Mouse (Mus musculus) ES-E14 (cell line): ENCODE results near the gene Cfap299. TPM values are rescaled to one million over a fixed set of nuclear protein-coding genes. Genes with fewer than 3 reads are reported as not detected.

Experiments used
- DNase-seq: peaks from one replicate; pipeline ENCODE4 v3.0.0-alpha.2; 2013; ENCODE audit warnings: low read depth, low spot score
- H3K27ac ChIP-seq: 2 replicates; pipeline ENCODE4 v1.5.1; 2012; ENCODE audit warnings: low read depth, mild to moderate bottlenecking, low read length, moderate library complexity, mixed read lengths; ENCODE audit not compliant: poor library complexity, insufficient read depth, severe bottlenecking
- H3K36me3 ChIP-seq: 2 replicates; pipeline ENCODE4 v1.6.1; 2012; ENCODE audit warnings: mild to moderate bottlenecking, low read length, moderate library complexity, mixed read lengths; ENCODE audit not compliant: control insufficient read depth, poor library complexity, insufficient read depth, severe bottlenecking
- H3K4me1 ChIP-seq, 2 experiments: fragments of 150-350 bp in 1 of 2; sonication (generic) in 1 of 2; 2 replicates each; pipeline ENCODE4 v1.6.1; 2012; ENCODE audit warnings: low read length in 2 of 2, mild to moderate bottlenecking in 1 of 2, mixed read lengths in 1 of 2; ENCODE audit not compliant: control insufficient read depth in 2 of 2, insufficient read depth in 2 of 2, poor library complexity in 1 of 2
- H3K4me3 ChIP-seq, 2 experiments: fragments of 150-350 bp in 1 of 2; sonication (generic) in 1 of 2; 2 replicates each; pipeline ENCODE4 v1.5.1; 2012; ENCODE audit warnings: low read length in 2 of 2, low read depth in 1 of 2, mild to moderate bottlenecking in 1 of 2, mixed read lengths in 1 of 2; ENCODE audit not compliant: insufficient read depth in 1 of 2, poor library complexity in 1 of 2, severe bottlenecking in 1 of 2
- H3K9ac ChIP-seq: 2 replicates; pipeline ENCODE4 v1.6.1; 2012; ENCODE audit warnings: low read depth, mild to moderate bottlenecking, low read length, mixed read lengths; ENCODE audit not compliant: poor library complexity, insufficient read depth, severe bottlenecking
- H3K9me3 ChIP-seq: fragments of 150-350 bp; sonication (generic); 2 replicates; pipeline ENCODE4 v1.6.1; 2012; ENCODE audit warnings: low read depth, mild to moderate bottlenecking, low read length; ENCODE audit not compliant: control insufficient read depth, insufficient read depth
- CHD2 ChIP-seq: IDR thresholded peaks from 2 replicates; pipeline ENCODE4 v1.6.1; 2014; ENCODE audit warnings: mild to moderate bottlenecking, low read depth, low read length, inconsistent platforms
- HCFC1 ChIP-seq: IDR thresholded peaks from 2 replicates; pipeline ENCODE4 v1.6.1; 2012; ENCODE audit warnings: low read length, inconsistent platforms, borderline replicate concordance; ENCODE audit not compliant: insufficient read depth
- MAFK ChIP-seq: IDR thresholded peaks from 2 replicates; pipeline ENCODE4 v1.6.1; 2014; ENCODE audit warnings: mild to moderate bottlenecking, low read depth, low read length, inconsistent platforms; ENCODE audit not compliant: insufficient read depth
- ZC3H11A ChIP-seq: IDR thresholded peaks from 2 replicates; pipeline ENCODE4 v1.6.1; 2012; ENCODE audit warnings: low read depth, mild to moderate bottlenecking, inconsistent platforms, low read length, borderline replicate concordance
- ZNF384 ChIP-seq: IDR thresholded peaks from 2 replicates; pipeline ENCODE4 v1.6.1; 2012; ENCODE audit warnings: low read depth, low read length, inconsistent platforms
- in situ Hi-C, 2 experiments: fragments of 600-800 bp; cut with MboI; formaldehyde crosslinking; loops; one replicate each; pipeline ENCODE4 v1.15.1; 2025; ENCODE audit warnings: low sequenced_read_pairs in 2 of 2, inconsistent platforms in 1 of 2; ENCODE audit not compliant: unreplicated experiment in 2 of 2
- total RNA-seq: library from RNA; depleted of rRNA; stranded (reverse); fragments of 300-350 nt; gene quantifications from 2 replicates; pipeline ENCODE4 v1.2.3, GENCODE M21; 2012

Gene Cfap299
- total RNA-seq, 1 experiment, result not detected

DNA sequence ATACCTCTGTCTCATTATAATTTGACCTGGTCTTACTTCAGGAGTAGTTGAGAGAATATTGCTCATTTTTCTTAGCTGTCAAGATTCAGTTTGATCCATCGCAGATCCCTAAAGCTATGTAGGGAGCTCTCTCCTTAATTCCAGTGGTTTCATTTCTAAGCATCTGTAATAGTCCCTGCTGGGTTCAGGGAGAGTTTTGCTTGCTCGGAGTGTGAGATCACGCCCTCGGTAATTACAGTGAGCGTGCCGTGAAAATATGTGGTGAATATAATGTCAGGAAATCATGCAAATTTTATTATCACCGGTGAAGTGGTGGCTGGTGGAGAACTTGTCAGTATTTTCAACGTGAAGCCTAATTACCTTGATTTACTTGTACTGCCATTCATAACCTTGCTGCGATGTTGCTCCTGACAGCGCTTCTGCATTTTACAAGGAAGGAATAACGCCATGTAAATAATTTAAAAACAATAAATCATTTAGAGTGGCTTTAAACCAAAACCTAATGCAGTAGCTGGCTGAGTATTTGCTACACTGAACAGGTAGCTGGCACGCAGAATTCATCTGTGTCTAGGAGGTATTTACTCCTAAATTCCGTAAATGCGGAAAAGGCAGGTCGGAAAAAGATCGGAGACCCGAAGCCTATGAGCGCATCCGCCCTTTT lies 36.6 kb upstream of the Cfap299 start:
- no peak overlapping the region for H3K27ac ChIP-seq
- DNase-seq, result no peak
- no peak overlapping the region for H3K9ac ChIP-seq
- in situ Hi-C loops, result no loop called here
- peak overlapping the region in 1 of 2 experiments; percentile 38; a peak in 2 of 4 replicates for H3K4me3 ChIP-seq
- H3K36me3 ChIP-seq, result no peaks in the 10 kb centered on the region
- H3K4me1 ChIP-seq, result peaks cover 0 to 2% of the 10 kb centered on the region in 2 experiments; a peak in 1 of 4 replicates
- no peaks in the 10 kb centered on the region for H3K9me3 ChIP-seq
- TF ChIP-seq MAFK (no peak), CHD2 (no peak), ZNF384 (no peak), HCFC1 (no peak), ZC3H11A (no peak)

DNA sequence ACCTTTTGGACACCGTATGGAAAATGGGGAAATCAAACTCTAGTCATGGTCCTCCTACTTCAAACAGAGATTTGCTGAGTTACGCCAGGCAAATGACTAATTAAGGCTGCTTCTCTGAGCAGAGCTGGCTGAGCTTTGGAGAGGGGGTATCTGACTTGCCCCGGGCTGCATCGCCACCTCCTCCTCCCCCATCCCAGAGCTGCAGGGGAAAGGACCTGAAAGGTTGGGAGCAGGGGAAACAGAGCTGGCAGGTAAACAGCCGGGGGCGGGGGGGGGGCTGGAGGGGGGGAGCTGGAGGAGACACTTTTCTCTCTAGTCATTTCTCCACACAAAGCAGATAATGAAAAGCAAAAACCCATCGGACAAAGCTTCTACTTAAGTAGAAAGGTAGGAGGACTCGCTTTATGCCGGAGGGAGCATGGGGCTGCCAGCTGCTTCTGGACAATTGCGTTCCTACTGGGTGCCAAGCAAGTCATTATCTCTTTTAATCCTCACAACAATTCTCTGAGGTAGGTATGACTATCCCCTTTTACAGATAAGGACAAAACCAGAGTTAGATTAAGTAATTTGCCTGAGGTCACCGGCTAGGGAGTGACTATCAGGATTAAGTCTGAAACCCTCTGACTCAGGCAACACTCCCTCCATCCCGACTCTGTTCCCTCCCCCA lies 35.9 kb upstream of the Cfap299 start:
- in situ Hi-C loops, result no loop called here
- DNase-seq, result no peak
- H3K9ac ChIP-seq, result no peak overlapping the region
- no peaks in the 10 kb centered on the region for H3K36me3 ChIP-seq
- no peaks in the 10 kb centered on the region for H3K9me3 ChIP-seq
- peak overlapping the region in 1 of 2 experiments; percentile 38; a peak in 3 of 4 replicates for H3K4me3 ChIP-seq
- TF ChIP-seq ZNF384, result no peak
- TF ChIP-seq HCFC1, result no peak
- TF ChIP-seq MAFK, result no peak
- no peak for TF ChIP-seq ZC3H11A
- no peak for TF ChIP-seq CHD2
- no peak overlapping the region for H3K27ac ChIP-seq
- H3K4me1 ChIP-seq, result peaks cover 0 to 2% of the 10 kb centered on the region in 2 experiments; a peak in 1 of 4 replicates

DNA sequence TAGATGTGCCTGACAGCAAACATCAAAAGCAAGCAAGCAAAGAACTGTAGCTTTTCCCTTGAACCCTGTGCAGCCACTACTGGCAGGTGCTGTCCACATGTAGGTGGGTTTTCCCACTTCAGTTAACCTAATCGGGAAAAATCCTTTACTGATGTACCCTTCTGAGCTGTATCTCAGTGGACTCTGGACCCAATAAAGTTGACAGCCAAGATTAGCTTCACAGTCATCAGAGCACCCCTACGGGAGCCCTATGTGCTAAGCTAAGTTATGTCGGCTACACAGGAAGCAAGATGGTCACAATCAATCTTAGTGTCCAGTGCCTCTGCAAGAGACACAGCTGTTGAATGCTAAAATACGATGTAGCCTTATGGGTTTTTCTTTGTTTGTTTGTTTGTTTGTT lies 29.0 kb upstream of the Cfap299 start:
- Histone ChIP-seq H3K9me3 (no peaks in the 10 kb centered on the region), H3K36me3 (no peaks in the 10 kb centered on the region), H3K4me1 (peaks cover 0 to 2% of the 10 kb centered on the region in 2 experiments; a peak in 1 of 4 replicates), H3K27ac (no peak overlapping the region), H3K9ac (no peak overlapping the region), H3K4me3 (no peak overlapping the region)
- in situ Hi-C loops, result no loop called here
- TF ChIP-seq CHD2, result no peak
- no peak for TF ChIP-seq HCFC1
- TF ChIP-seq ZNF384, result no peak
- no peak for DNase-seq

DNA sequence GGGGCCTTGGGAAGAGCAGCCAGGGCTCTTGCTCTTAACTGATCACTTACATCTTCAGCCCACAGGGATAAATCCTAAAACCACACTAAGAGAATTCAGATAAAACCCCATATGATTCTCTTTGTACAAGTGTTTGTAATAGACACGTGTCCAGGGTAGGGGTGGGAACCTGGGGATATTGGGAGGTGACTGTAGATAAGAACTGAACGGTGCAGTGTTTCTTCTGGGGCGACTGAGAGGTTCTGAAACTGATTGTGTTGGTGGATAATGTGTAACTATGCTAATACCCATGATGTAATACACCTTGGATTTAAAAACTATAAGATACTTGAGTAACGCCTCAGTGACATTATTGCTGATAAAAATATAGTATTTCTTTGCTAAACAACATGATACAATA lies 23.4 kb upstream of the Cfap299 start:
- in situ Hi-C loops, result no loop called here

More for the DNA sequence above, 23.4 kb upstream of the Cfap299 start:
- Histone ChIP-seq H3K9me3 (no peaks in the 10 kb centered on the region), H3K27ac (no peak overlapping the region), H3K9ac (no peak overlapping the region), H3K4me1 (peaks cover 2% of the 10 kb centered on the region in 2 experiments; a peak in 1 of 4 replicates), H3K4me3 (no peak overlapping the region), H3K36me3 (no peaks in the 10 kb centered on the region)
- no peak for TF ChIP-seq ZNF384
- TF ChIP-seq HCFC1, result no peak
- DNase-seq, result no peak
